Mouse (Mus musculus): Measurements from ENCODE around the gene Egflam. TPM values are rescaled to one million over a fixed set of nuclear protein-coding genes. Genes with fewer than 3 reads are reported as not detected.

Gene Egflam
- total and polyA plus RNA-seq, 3 experiments = not detected

GRCm38 (mm10) chr15:7173346-7173745 is 224.8 kb downstream of the Egflam start:
- Histone ChIP-seq H3K4me3 (replicated peaks in 1 of 3; ENCODE audit: low read depth in 2 of 3, low read length in 2 of 3, poor library complexity in 1 of 3) (no peak overlapping the region), H3K27ac (ENCODE audit: insufficient read depth, low read depth) (no peak overlapping the region)
- dilution Hi-C loops (cut with MboI; ENCODE audit: extremely low pct_ligation_motif_present, extremely low pct_unique_long_range_greater_than_20kb, low sequenced_read_pairs) = no loop called here

GRCm38 (mm10) chr15:7172875-7173274 is 225.3 kb downstream of the Egflam start:
- in situ Hi-C loops (cut with MboI; ENCODE audit: low pct_ligation_motif_present, low pct_unique_long_range_greater_than_20kb, low sequenced_read_pairs) = no loop called here
- Histone ChIP-seq H3K4me1 (ENCODE audit: control insufficient read depth in 1 of 2, insufficient read depth in 2 of 2) (no peaks in the 10 kb centered on the region), H3K4me3 (replicated peaks in 1 of 3; ENCODE audit: low read depth in 2 of 3, low read length in 2 of 3, poor library complexity in 1 of 3) (no peak overlapping the region), H3K9me3 (replicated peaks; ENCODE audit: low read length) (no peaks in the 10 kb centered on the region), H3K27ac (ENCODE audit: insufficient read depth, low read depth) (no peak overlapping the region), H3K36me3 (replicated peaks in 1 of 2; ENCODE audit: control insufficient read depth in 1 of 2, insufficient read depth in 1 of 2, low read length in 1 of 2) (no peaks in the 10 kb centered on the region), H3K4me2 (ENCODE audit: insufficient read depth, low read depth, poor library complexity, severe bottlenecking) (no peak overlapping the region), H3K79me2 (replicated peaks; ENCODE audit: control insufficient read depth, extremely low read depth, insufficient read depth, poor library complexity, severe bottlenecking) (no peaks in the 10 kb centered on the region), H3K27me3 (replicated peaks) (peaks cover 72% of the 10 kb centered on the region), H3K9ac (ENCODE audit: insufficient read depth, low read depth) (no peak overlapping the region)
- no peak for DNase-seq (ENCODE audit: extremely low read depth)
- TF ChIP-seq TCF12 (IDR thresholded peaks at IDR 0.05; ENCODE audit: low read depth, low read length) = no peak
- TF ChIP-seq HCFC1 (IDR thresholded peaks at IDR 0.05; ENCODE audit: low read depth, low read length) = no peak
- TF ChIP-seq POLR2A (IDR thresholded peaks at IDR 0.05; ENCODE audit: low read depth, low read length) = no peak
- no peak for TF ChIP-seq USF2 (conservative IDR thresholded peaks at IDR 0.05; ENCODE audit: low read depth, low read length)
- no peak for TF ChIP-seq MAZ (IDR thresholded peaks at IDR 0.05; ENCODE audit: low read depth, low read length)
- no peak for TF ChIP-seq JUND (conservative IDR thresholded peaks at IDR 0.05; ENCODE audit: low read depth, low read length)
- no peak for TF ChIP-seq ZMIZ1 (IDR thresholded peaks at IDR 0.05; ENCODE audit: low read depth, low read length)
- dilution Hi-C loops (cut with MboI; ENCODE audit: extremely low pct_ligation_motif_present, extremely low pct_unique_long_range_greater_than_20kb, low sequenced_read_pairs) = no loop called here

More at GRCm38 (mm10) chr15:7173346-7173745, 224.8 kb downstream of the Egflam start:
- TF ChIP-seq CHD1 (IDR thresholded peaks at IDR 0.05; ENCODE audit: low read depth, low read length) = no peak
- no peak for TF ChIP-seq ZMIZ1 (IDR thresholded peaks at IDR 0.05; ENCODE audit: low read depth, low read length)
- no peak for TF ChIP-seq MEF2A (IDR thresholded peaks at IDR 0.05; ENCODE audit: borderline replicate concordance, low read depth, low read length)
- no peak for TF ChIP-seq IRF4 (IDR thresholded peaks at IDR 0.05; ENCODE audit: low read depth, low read length)
- no peak for TF ChIP-seq TBP (conservative IDR thresholded peaks at IDR 0.05; ENCODE audit: low read depth, low read length)
- no peak for TF ChIP-seq USF1 (IDR thresholded peaks at IDR 0.05; ENCODE audit: low read depth, low read length)
- TF ChIP-seq ZC3H11A (IDR thresholded peaks at IDR 0.05; ENCODE audit: low read depth, low read length) = no peak
- TF ChIP-seq ZNF384 (IDR thresholded peaks at IDR 0.05; ENCODE audit: low read depth, low read length) = no peak
- TF ChIP-seq CTCF (conservative IDR thresholded peaks at IDR 0.05 in 1 of 2, IDR thresholded peaks at IDR 0.05 in 1 of 2; ENCODE audit: low read depth in 2 of 2, low read length in 2 of 2) = no peak
- TF ChIP-seq MYC (IDR thresholded peaks at IDR 0.05; ENCODE audit: low read depth, low read length) = no peak
- TF ChIP-seq SIN3A (IDR thresholded peaks at IDR 0.05; ENCODE audit: low read length) = no peak
- Histone ChIP-seq H3K79me2 (replicated peaks; ENCODE audit: control insufficient read depth, extremely low read depth, insufficient read depth, poor library complexity, severe bottlenecking) (no peaks in the 10 kb centered on the region), H3K9ac (ENCODE audit: insufficient read depth, low read depth) (no peak overlapping the region), H3K9me3 (replicated peaks; ENCODE audit: low read length) (no peaks in the 10 kb centered on the region), H3K4me2 (ENCODE audit: insufficient read depth, low read depth, poor library complexity, severe bottlenecking) (no peak overlapping the region), H3K27me3 (replicated peaks) (peaks cover 70% of the 10 kb centered on the region), H3K36me3 (replicated peaks in 1 of 2; ENCODE audit: control insufficient read depth in 1 of 2, insufficient read depth in 1 of 2, low read length in 1 of 2) (no peaks in the 10 kb centered on the region), H3K4me1 (ENCODE audit: control insufficient read depth in 1 of 2, insufficient read depth in 2 of 2) (no peaks in the 10 kb centered on the region)
- no peak for DNase-seq (ENCODE audit: extremely low read depth)
- in situ Hi-C loops (cut with MboI; ENCODE audit: low pct_ligation_motif_present, low pct_unique_long_range_greater_than_20kb, low sequenced_read_pairs) = no loop called here
